Mouse (Mus musculus): Measurements from ENCODE around the gene Gm47996.
"Not testable (repeated sequence)": the region's sequence is repeated elsewhere in the genome, so short reads cannot be mapped to it uniquely, and the experiment has no call there.

Gm47996 gene

DNA sequence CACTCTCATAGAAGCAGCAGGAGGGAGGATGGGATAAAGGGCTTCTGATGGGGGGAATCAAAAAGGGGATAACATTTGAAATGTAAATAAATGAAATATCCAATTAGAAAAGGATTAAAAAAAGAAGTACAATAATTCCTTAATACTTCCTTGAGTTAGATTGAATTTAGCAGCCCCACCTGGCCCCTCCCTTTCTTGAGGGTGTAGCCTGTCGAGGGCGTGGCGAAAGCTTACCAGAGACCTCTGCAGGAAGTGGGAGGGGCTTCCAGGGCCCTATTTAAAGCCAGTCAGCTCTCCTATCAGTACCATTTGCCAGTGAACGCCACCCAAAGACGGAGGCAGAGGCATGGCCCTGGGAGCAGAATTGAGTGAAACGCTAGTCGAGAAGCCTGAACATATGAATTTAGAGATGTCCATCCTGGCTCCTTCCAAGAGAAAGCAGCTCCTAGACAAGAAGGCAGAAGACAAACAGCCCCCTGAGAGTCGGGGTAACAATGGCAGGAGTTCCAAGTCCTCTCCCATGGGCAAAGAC, at the start of gene Gm47996:
Gene Gm47996, plus strand, starts transcription at position 308 of the 532 bp plus-strand sequence.
- not testable (repeated sequence) for DNase-seq

DNA sequence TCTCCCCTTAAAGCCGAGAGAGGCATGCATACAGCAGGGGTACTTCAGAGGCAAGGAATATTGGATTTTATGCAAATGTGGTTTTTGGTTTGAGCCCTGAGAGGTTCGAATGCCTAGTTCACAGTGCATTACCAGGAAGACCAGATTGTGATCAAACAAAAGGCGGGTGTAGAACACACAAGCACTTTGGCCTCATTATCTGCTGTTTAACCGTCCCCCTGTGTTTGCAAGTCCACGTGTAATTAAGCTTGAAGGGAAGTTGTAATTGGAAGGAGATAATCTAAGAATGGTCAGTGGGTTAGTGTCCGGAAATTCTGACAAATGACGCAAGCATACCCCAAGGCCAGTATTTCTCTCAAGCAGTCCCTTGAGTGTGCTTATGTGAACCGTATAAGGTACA, 43.9 kb upstream of the Gm47996 start:
- no peak for DNase-seq

DNA sequence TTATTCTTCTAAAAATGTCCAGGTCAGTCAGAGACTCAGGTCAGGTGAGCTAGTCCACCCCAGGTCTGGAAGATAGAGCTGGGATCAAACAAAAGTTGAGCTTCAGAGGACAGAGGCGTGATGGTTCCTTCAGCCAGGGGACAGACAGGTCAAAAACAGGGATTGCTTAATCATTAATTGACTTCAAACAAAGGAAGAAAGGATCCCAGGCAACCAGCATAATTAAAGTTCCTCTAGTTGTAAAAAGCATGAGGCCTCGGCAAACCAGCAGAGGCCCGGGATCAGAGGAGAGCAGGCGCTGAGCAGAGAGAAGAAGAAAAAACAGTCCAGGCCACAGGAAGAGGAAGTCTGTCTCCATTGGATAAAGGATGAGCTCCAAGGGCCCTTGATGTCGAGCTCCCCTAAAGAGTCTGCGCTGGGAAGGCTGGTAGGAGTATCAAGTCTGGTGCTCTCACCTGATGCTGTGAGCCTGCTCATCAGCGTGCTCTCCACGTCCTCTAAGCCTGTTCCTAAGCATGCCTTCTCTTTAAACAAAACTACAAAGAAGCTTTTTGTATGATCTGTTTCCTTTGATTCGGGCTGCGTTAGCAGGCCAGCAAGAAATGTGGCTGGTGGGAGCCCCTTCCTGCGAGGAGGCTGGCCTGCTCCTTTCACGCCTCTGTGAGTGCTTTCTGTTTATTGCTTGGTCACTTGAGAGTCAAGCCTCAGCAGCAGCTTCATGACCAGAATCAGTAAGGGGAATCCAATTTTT, 42.5 kb upstream of the Gm47996 start:
- no peak for DNase-seq

DNA sequence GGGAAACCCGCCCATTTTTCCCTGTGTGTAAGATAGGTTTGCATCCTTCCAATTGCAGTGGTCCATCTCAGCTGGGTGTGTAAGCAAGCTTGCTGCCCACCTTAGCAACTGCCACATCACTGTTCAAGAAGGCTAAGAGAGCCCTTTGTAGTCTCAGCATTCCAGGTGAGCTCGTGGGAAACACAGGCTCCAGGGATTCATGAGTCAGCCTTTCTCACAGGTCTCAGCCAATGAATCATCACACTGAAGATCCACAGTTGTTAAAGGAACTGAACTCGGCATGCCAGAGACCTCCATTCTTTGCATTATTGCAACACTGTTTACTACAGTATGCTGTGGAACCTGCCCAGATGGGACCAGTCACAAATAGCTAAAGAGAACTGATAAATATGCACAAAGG, 41.3 kb upstream of the Gm47996 start:
- DNase-seq: no peak

DNA sequence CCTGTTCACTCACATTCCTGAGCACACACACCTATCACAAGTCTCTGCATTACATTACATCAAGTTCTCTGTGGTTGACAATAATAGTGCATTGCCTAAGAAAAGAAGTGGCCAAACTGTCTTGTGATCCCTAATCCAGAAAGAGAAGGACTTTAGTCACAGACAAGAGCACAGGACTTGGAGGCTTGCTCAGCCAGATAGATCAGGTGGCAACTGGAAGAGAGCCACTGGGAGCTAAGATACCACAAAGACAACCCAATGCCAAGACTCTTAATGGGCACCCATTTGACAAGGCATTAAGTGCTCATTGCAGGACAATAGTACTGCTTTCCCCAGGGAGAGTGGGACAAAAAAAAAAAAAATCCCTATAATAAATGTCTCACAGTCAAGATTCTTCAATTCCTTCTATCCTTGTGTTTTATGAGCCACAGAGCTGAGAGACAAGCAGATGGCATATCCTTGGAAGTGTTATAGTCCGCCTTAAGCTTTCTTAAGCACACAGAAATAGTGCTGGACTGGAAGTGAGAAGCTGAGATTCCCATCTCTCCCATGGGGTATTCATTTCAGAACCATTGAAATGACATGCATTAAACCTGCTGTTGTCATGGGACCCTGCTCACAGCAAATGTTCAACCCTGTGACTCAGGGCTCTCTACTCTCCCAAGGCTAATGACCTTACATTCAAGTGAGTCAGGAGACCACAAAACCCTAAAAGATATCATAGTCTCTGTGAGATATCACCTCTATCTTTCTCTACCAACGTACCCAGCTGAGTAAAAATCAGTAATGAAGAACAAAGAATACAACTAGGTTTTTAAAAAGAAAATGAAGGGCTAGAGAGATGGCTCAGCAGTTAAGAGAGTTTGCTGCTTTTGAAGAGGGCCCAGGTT, 38.1 kb upstream of the Gm47996 start:
- DNase-seq: no peak

DNA sequence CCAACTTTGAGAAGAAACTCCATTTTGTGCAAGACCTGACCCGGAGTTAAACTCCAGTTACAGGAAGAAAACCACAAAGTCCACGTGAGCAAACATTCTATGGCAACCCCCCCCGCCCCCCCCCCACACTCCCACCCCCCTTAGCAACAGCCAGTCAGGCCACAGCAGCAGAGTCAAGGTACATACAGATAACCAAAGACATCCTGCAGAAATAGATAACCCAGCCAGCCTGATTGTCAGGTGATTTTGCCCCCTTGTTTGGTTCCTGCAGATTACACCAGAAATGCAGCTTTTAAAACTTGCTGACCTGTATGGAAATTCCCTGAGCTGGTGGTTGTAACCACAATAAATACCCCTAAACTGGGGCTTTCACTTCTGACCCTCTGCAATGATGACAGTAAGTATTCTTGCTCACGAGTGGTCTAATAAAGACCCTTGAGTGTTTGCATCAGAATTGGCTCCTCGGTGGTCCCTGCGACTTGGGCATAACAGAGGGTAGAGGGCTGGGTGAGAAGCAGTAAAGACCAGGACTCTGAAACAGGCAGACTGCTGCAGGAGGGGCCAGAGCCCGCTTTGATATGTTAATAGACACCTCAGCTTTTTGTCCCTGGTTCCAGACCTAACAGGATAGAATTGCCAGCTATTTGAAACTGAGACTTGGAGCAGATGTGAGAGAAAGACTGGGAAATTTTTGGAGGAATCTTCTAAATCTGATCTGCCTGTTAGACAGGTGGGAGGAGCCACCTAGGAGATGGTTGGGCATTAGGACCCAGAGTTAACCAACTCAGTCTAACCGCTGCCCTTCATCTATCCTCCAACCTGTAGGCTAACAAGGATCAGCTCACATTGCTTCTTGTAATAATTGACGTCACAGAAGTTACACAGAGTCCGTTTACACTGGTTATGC, 32.6 kb upstream of the Gm47996 start:
- no peak for DNase-seq

DNA sequence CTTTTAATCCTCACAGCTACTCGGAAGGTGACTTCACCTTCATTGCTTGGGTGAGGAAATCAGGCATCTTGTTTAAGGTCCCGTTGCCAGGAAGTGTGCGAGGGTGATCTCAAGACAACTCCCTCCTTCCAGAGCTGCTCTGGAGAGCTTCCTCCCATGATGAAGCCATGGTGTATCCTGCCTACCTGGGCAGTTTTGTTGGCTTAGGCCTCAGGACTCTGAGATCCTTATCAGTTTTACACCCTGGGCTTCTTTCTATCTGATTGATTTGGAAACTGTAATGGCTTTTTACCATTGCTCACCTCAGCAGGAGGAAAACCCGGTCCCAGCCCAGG, 32.0 kb upstream of the Gm47996 start:
- DNase-seq: no peak

DNA sequence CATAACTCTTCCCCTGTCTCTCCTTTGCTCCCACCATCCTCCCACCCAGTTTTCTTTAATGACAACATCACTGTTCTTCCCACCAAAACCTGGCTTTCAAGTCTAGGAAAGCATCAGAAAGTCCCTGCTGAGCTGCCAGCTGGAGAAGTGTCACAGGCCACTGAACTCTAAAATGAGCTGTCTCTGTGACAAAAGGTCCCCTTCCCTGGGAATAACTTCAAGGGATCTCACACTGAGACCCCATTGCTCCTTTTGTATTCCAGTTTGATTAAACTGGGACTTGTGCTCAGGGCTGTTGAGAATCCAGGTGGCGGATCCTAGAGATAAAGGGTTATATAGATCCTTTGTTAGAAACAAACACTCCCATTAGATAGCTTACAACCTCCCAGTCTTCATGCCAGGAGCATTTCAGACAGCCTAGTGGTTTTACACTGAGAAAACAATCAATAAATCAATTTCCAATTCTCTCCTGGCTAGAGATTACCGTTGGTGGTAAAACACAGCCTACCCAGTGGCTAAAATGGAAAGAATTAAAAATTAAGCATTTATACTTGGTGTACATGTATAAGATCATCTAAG, 31.3 kb upstream of the Gm47996 start:
- no peak for DNase-seq

DNA sequence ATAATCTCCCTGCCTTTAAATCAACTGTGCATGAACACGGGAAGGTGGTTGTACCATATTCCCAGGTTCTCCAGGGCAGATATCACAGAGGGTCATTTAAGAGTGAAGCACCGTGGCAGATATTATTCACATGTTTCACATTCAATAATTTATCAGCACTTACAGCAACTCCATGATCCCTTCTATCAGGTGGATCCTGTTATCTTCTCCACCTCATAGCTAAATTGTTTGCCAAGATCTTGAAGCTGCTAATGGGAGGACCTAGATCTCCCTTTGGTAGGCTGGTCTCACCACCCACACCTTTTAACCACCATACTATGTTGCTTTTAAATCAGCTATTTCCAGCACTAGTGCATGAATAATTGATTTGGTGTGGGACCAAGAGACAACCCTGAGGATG, 29.8 kb upstream of the Gm47996 start:
- no peak for DNase-seq

DNA sequence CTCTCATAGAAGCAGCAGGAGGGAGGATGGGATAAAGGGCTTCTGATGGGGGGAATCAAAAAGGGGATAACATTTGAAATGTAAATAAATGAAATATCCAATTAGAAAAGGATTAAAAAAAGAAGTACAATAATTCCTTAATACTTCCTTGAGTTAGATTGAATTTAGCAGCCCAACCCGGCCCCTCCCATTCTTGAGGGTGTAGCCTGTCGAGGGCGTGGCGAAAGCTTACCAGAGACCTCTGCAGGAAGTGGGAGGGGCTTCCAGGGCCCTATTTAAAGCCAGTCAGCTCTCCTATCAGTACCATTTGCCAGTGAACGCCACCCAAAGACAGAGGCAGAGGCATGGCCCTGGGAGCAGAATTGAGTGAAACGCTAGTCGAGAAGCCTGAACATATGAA, 27.7 kb upstream of the Gm47996 start, which contains the start of gene Gm47985:
Gene Gm47985, plus strand, starts transcription at position 272 of the 400 bp plus-strand sequence.
- DNase-seq: not testable (repeated sequence)

DNA sequence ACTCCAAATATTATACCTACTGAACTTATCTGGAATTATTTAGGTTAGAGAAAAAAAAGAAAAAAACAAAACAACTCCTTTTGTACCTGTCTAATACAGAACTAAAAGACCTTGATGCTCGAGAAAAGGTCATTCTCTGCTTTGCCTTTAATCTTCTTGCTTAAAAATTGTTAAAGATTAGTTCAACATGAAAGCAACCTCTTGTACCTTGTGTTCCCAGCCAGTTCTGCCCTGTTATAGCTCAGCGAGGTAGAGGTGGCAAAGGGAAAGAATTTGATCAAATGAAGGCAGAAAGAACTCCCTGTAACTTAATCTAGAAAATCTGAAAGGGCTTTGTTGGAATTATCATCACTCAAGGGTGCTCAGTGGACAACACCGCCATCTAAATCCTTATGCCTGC, 23.7 kb upstream of the Gm47996 start:
- DNase-seq: not testable (repeated sequence)

DNA sequence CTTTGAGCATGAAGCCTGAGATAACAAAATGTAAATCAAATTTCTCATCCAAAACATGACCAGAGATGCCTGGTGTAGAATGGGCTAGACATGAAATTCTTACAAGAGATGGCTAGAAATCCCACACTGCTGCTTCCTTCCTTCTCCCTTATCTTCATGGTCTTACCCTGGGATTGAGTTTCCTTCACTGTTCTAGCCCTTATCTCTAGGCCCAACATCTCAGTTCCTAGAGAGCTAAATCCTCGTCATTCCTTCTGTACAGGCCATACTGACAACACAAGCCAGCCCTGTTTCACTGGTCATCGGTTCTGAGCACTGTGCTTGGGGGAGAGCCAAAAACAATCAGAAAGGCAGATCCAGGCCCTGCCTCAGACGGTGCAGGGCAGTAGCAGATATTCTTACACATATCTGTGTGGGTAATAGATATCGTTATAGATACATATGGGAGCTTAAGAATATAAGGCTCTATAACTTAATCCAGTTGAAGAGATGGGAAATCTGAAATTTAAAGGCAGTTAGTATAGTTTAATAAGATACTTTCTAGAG, 23.0 kb upstream of the Gm47996 start:
- not testable (repeated sequence) for DNase-seq

DNA sequence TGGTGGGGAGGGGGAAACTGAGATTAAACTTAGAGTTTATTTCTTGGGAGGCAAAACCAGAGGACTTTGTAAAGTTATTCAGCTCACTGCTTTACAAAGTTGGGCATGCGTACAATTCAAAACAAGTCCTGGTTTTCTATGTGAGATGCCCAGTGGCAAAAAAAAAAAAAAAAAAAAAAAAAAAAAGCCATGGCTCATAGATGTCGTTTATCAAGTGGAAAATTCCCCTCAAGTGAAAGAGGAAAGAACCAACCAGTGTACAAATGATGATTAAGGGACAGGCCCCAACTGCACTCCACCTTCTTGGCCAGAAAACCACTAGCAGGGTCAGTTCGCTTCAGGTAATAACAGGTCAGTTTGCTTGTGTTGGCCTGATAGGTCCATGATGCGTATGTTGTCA, 21.5 kb upstream of the Gm47996 start:
- no peak for DNase-seq

DNA sequence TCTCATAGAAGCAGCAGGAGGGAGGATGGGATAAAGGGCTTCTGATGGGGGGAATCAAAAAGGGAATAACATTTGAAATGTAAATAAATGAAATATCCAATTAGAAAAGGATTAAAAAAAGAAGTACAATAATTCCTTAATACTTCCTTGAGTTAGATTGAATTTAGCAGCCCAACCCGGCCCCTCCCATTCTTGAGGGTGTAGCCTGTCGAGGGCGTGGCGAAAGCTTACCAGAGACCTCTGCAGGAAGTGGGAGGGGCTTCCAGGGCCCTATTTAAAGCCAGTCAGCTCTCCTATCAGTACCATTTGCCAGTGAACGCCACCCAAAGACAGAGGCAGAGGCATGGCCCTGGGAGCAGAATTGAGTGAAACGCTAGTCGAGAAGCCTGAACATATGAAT, 17.9 kb upstream of the Gm47996 start, which contains the start of gene Gm8947:
Gene Gm8947, plus strand, starts transcription at position 302 of the 400 bp plus-strand sequence.
- DNase-seq: not testable (repeated sequence)

DNA sequence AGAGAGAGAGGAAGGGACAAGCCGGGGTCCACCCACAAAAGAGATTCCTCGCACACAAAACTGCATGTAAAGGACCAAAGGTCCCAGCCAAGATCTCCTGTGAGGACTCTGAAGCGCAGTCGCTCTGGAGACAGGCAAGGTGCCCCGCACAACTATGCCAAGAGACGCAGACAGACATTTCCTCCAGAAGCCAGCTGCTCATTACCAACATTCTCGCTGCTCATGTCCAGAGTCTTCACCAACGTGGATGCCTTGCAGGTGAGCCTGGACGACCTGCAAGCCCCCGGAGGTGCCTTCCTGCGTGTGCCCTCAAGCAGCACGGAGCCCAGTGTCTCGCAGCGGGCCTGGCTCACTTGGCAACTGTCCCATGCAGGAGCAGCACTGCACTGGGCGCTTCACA, 17.2 kb upstream of the Gm47996 start:
- DNase-seq: not testable (repeated sequence)

DNA sequence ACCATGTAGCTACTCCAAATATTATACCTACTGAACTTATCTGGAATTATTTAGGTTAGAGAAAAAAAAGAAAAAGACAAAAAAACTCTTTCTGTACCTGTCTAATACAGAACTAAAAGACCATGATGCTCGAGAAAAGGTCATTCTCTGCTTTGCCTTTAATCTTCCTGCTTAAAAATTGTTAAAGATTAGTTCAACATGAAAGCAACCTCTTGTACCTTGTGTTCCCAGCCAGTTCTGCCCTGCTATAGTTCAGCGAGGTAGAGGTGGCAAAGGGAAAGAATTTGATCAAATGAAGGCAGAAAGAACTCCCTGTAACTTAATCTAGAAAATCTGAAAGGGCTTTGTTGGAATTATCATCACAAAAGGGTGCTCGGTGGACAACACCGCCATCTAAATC, 13.9 kb upstream of the Gm47996 start:
- DNase-seq: not testable (repeated sequence)

DNA sequence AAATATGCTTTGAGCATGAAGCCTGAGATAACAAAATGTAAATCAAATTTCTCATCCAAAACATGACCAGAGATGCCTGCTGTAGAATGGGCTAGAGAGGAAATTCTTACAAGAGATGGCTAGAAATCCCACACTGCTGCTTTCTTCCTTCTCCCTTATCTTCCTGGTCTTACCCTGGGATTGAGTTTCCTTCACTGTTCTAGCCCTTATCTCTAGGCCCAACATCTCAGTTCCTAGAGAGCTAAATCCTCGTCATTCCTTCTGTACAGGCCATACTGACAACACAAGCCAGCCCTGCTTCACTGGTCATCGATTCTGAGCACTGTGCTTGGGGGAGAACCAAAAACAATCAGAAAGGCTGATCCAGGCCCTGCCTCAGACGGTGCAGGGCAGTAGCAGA, 13.2 kb upstream of the Gm47996 start:
- DNase-seq: not testable (repeated sequence)

DNA sequence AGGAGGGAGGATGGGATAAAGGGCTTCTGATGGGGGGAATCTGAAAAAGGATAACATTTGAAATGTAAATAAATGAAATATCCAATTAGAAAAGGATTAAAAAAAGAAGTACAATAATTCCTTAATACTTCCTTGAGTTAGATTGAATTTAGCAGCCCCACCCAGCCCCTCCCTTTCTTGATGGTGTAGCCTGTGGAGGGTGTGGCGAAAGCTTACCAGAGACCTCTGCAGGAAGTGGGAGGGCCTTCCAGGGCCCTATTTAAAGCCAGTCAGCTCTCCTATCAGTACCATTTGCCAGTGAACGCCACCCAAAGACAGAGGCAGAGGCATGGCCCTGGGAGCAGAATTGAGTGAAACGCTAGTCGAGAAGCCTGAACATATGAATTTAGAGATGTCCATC, 11.8 kb upstream of the Gm47996 start, which contains the start of gene Gm47995:
Gene Gm47995, plus strand, starts transcription at position 329 of the 400 bp plus-strand sequence.
- not testable (repeated sequence) for DNase-seq

DNA sequence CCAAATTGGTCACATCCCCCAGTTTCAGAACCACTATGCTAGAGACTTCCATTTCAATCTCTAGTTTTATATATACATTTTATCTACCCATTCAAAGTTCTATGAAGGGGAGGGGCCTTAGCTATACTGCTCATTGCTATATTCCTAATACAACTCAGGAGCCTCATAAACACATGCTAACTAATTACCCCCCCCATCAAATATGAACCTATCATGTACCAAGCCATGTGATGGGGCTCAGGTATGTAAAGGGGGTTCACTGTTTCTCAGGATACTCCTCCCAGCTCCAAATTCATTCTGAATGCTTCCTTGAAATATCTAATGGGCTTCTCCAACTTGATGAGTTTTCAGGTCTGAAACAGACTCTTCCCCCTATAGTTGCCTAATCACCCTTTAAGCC, 9.3 kb upstream of the Gm47996 start:
- not testable (repeated sequence) for DNase-seq

DNA sequence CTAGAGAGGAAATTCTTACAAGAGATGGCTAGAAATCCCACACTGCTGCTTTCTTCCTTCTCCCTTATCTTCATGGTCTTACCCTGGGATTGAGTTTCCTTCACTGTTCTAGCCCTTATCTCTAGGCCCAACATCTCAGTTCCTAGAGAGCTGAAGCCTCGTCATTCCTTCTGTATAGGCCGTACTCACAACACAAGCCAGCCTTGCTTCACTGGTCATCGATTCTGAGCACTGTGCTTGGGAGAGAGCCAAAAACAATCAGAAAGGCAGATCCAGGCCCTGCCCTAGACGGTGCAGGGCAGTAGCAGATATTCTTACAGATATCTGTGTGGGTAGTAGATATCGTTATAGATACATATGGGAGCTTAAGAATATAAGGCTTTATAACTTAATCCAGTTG, 7.2 kb upstream of the Gm47996 start:
- DNase-seq: not testable (repeated sequence)

DNA sequence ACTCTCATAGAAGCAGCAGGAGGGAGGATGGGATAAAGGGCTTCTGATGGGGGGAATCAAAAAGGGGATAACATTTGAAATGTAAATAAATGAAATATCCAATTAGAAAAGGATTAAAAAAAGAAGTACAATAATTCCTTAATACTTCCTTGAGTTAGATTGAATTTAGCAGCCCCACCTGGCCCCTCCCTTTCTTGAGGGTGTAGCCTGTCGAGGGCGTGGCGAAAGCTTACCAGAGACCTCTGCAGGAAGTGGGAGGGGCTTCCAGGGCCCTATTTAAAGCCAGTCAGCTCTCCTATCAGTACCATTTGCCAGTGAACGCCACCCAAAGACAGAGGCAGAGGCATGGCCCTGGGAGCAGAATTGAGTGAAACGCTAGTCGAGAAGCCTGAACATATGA, 6.1 kb upstream of the Gm47996 start, which contains the start of gene 3110040M04Rik:
Gene 3110040M04Rik, plus strand, starts transcription at position 304 of the 400 bp plus-strand sequence.
- DNase-seq: not testable (repeated sequence)

DNA sequence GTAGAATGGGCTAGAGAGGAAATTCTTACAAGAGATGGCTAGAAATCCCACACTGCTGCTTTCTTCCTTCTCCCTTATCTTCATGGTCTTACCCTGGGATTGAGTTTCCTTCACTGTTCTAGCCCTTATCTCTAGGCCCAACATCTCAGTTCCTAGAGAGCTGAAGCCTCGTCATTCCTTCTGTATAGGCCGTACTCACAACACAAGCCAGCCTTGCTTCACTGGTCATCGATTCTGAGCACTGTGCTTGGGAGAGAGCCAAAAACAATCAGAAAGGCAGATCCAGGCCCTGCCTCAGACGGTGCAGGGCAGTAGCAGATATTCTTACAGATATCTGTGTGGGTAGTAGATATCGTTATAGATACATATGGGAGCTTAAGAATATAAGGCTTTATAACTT, 1.4 kb upstream of the Gm47996 start:
- not testable (repeated sequence) for DNase-seq
